In genomic region chr6:70874035-70874775, GRCm38 (mm10) we compare ENCODE assay signal across 11 mouse cellular contexts. TPM values are rescaled to one million over a fixed set of nuclear protein-coding genes. Genes with fewer than 3 reads are reported as not detected.
A peak's percentile ranks its signal among the peaks of the same experiment; 100 is the strongest.
DNase-seq lines count a peak whose midpoint lies in the region; ATAC-seq and TF ChIP-seq lines count a peak whose summit lies in the region.
"Had no signal": no experiment of that assay in that cellular context is flagged by ENCODE, and none has a peak within 500 bp of the region (broad histone marks: within the 10 kb centered on the region; RNA-seq: fewer than 3 reads in every experiment).

No protein-coding gene starts in this region.

- H3K4me3 ChIP-seq in ES-Bruce4 (ENCODE audit: low read depth, low read length), result no peak overlapping the region
- H3K4me3 ChIP-seq: intestine, embryonic 15.5 days; liver, embryonic 15.5 days had no signal

- H3K9me3 ChIP-seq in ES-Bruce4 (replicated peaks; ENCODE audit: control insufficient read depth, insufficient read depth, low read length, poor library complexity, severe bottlenecking), result no peaks in the 10 kb centered on the region
- H3K9me3 ChIP-seq: intestine, embryonic 15.5 days; liver, embryonic 15.5 days had no signal

- H3K9ac ChIP-seq in ES-Bruce4 (ENCODE audit: low read depth, poor library complexity, severe bottlenecking), result no peak overlapping the region
- H3K9ac ChIP-seq: intestine, embryonic 15.5 days; liver, embryonic 15.5 days had no signal

- TF ChIP-seq CTCF in ES-Bruce4 (IDR thresholded peaks at IDR 0.05; ENCODE audit: low read depth, low read length), result peak; percentile 72

- H3K4me1 ChIP-seq in ES-Bruce4 (ENCODE audit: control insufficient read depth, insufficient read depth, low read length), result no peaks in the 10 kb centered on the region
- H3K4me1 ChIP-seq: intestine, embryonic 15.5 days had no signal

- no peak for TF ChIP-seq EP300 in ES-Bruce4 (IDR thresholded peaks at IDR 0.05; ENCODE audit: insufficient read depth, low read depth, low read length)

- peaks cover 2% of the 10 kb centered on the region; the same call in 1 of the 2 replicates for H3K36me3 ChIP-seq in ES-Bruce4 (ENCODE audit: control insufficient read depth, insufficient read depth, low read length, poor library complexity, severe bottlenecking)
- H3K36me3 ChIP-seq: intestine, embryonic 15.5 days had no signal

- no peak for ATAC-seq in erythroblast, adult 5-6 weeks (replicated peaks; ENCODE audit: low FRiP score, poor library complexity, severe bottlenecking)
- ATAC-seq: intestine, embryonic 15.5 days had no signal

- DNase-seq in kidney, adult 9 months, result peak; percentile 64
- no peak for DNase-seq in kidney, adult 18-20 months
- peak; percentile 17 for DNase-seq in A20 (ENCODE audit: low read depth, low spot score)
- DNase-seq in cerebellum, postnatal 36 days, result peak; percentile 16 to 25
- DNase-seq in urinary bladder, postnatal 36 days (ENCODE audit: low spot score in 2 of 2), result no peak
- no peak for DNase-seq in layer of hippocampus, adult 9-11 months

- no peak for TF ChIP-seq POLR2A in ES-Bruce4 (IDR thresholded peaks at IDR 0.05; ENCODE audit: insufficient read depth, low read length)

- no peaks in the 10 kb centered on the region for H3K27me3 ChIP-seq in ES-Bruce4 (ENCODE audit: control insufficient read depth, insufficient read depth, low read length, poor library complexity, severe bottlenecking)
- H3K27me3 ChIP-seq: intestine, embryonic 15.5 days; liver, embryonic 15.5 days had no signal

- H3K27ac ChIP-seq in ES-Bruce4 (ENCODE audit: insufficient read depth, low read length), result no peak overlapping the region
- H3K27ac ChIP-seq: intestine, embryonic 15.5 days; liver, embryonic 15.5 days had no signal

RNA-seq across cellular contexts. Expression of gene Eif2ak3, which starts 29.9 kb away (rescaled TPM):
- polyA plus RNA-seq in ES-Bruce4 (2011; ENCODE audit: insufficient read depth, insufficient read length, low read depth, missing spikeins), result 12.8 and 16.4 TPM in 2 replicates
- total RNA-seq in erythroblast, adult 5-6 weeks (2015; ENCODE audit: low replicate concordance), result 2.7 and 7.1 TPM in 2 replicates
- 7.2 and 7.8 TPM in 2 replicates for total RNA-seq in erythroblast, adult 5-6 weeks (2017; ENCODE audit: low replicate concordance)

RNA-seq across cellular contexts. Expression of gene Tex37, which starts 44.5 kb away (rescaled TPM):
- not detected in 2 replicates for polyA plus RNA-seq in ES-Bruce4 (2011; ENCODE audit: insufficient read depth, insufficient read length, low read depth, missing spikeins)
- not detected in 2 replicates for total RNA-seq in erythroblast, adult 5-6 weeks (2015; ENCODE audit: low replicate concordance)
- total RNA-seq in erythroblast, adult 5-6 weeks (2017; ENCODE audit: low replicate concordance), result not detected in 2 replicates
- polyA plus RNA-seq: embryonic facial prominence, embryonic 14.5 days; intestine, embryonic 15.5 days; liver, embryonic 15.5 days had no signal

Comparison
In these comparisons a context has a peak if more than half of its experiments do, and no peak if none do; other contexts are left out.
1. DNase-seq: peak in kidney, adult 9 months (single experiment), A20 (single experiment) and cerebellum, postnatal 36 days (2 of 2); none in kidney, adult 18-20 months (single experiment), urinary bladder, postnatal 36 days (0 of 2) and layer of hippocampus, adult 9-11 months (single experiment).